Comparison of ENCODE assay signal across 23 mouse cellular contexts in the genomic region with DNA sequence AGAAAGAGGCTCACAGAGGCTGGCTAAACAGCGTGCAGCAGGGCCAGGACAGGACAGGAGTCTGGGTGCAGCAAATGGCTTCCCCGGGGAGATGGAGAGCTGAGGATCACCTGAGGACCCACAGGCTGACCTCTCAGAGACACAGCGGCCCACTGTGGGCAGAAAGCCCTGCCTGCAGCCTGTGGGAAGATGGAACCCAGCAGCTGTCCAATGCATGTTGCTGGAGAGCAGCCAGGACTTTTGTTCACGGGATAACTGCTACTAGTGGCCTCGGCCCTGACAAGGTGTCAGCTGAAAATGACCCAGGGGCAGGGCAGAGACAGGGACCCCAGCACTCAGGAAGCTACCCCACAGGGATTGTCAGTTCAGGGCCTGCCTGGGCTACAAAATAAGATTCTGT. TPM values are rescaled to one million over a fixed set of nuclear protein-coding genes. Genes with fewer than 3 reads are reported as not detected.
"Had no signal": no experiment of that assay in that cellular context is flagged by ENCODE, and none has a peak within 500 bp of the region (broad histone marks: within the 10 kb centered on the region; RNA-seq: fewer than 3 reads in every experiment).

No protein-coding gene starts in this region.

- H3K27me3 ChIP-seq: lung, embryonic 15.5 days; midbrain, embryonic 13.5 days; midbrain, embryonic 15.5 days; neural tube, embryonic 13.5 days; neural tube, embryonic 15.5 days had no signal

- H3K27ac ChIP-seq: lung, embryonic 15.5 days; macrophage; midbrain, embryonic 13.5 days; midbrain, embryonic 15.5 days; neural tube, embryonic 13.5 days; neural tube, embryonic 15.5 days had no signal

- H3K4me3 ChIP-seq: lung, embryonic 15.5 days; midbrain, embryonic 13.5 days; midbrain, embryonic 15.5 days; neural tube, embryonic 13.5 days; neural tube, embryonic 15.5 days had no signal

- DNase-seq: lung, adult 2 months; lung, postnatal 14 days; lung, postnatal 36 days; retina, postnatal 1 day; right cerebral cortex, adult 18-20 months; right cerebral cortex, postnatal 25 days; right cerebral cortex, postnatal 4 days; spleen, adult 18-20 months; thymus, adult 18-20 months; thymus, postnatal 14 days; thymus, postnatal 36 days had no signal

- H3K9ac ChIP-seq: lung, embryonic 15.5 days; midbrain, embryonic 13.5 days; midbrain, embryonic 15.5 days; neural tube, embryonic 13.5 days; neural tube, embryonic 15.5 days had no signal

- H3K9me3 ChIP-seq: lung, embryonic 15.5 days; megakaryocyte, embryonic 14.5 days; midbrain, embryonic 13.5 days; midbrain, embryonic 15.5 days; neural tube, embryonic 13.5 days; neural tube, embryonic 15.5 days had no signal

- H3K4me1 ChIP-seq: lung, embryonic 15.5 days had no signal

- H3K4me2 ChIP-seq: lung, embryonic 15.5 days; midbrain, embryonic 11.5 days; midbrain, embryonic 13.5 days; midbrain, embryonic 15.5 days; neural tube, embryonic 13.5 days; neural tube, embryonic 15.5 days had no signal

- ATAC-seq: lung, postnatal 0 days; midbrain, embryonic 13.5 days; midbrain, embryonic 15.5 days had no signal

RNA-seq across cellular contexts. Expression of a gene that starts 24.2 kb away (rescaled TPM):
- total RNA-seq: megakaryocyte progenitor cell, adult 5-6 weeks; midbrain, postnatal 0 days had no signal
- polyA plus RNA-seq: macrophage; midbrain, postnatal 0 days; small intestine, adult 2 months had no signal
